Mouse (Mus musculus): ENCODE data around the gene Ndufs6.

- TF ChIP-seq EP300 (IDR thresholded peaks at IDR 0.05): no peak
- TF ChIP-seq CTCF (IDR thresholded peaks at IDR 0.05): no peak
Observed at GRCm38 (mm10) chr13:73290206-73290605, 38.1 kb downstream of the Ndufs6 start.
